Mouse (Mus musculus) large intestine, adult 2 months (tissue): ENCODE measurements around the gene Tnfrsf25. TPM values are rescaled to one million over a fixed set of nuclear protein-coding genes. Genes with fewer than 3 reads are reported as not detected.

ENCODE experiments used
- DNase-seq: peaks from one replicate; pipeline ENCODE4 v3.0.0-alpha.2; 2012; ENCODE audit warnings: low read depth, low spot score
- WGBS: fragments of 180-500 bp; shearing (Covaris S2); methylation state at CpG from one replicate; pipeline ENCODE4 v1.1.7; 2018; 5-methylcytosine and 5-hydroxymethylcytosine counted together
- polyA plus RNA-seq: library from polyadenylated mRNA; depleted of rRNA; stranded (reverse); fragments of >200 nt; gene quantifications from 2 replicates; pipeline ENCODE4 v1.2.3, GENCODE M21; 2012

The Tnfrsf25 gene
- polyA plus RNA-seq, 1 experiment: 3.6 TPM

DNA sequence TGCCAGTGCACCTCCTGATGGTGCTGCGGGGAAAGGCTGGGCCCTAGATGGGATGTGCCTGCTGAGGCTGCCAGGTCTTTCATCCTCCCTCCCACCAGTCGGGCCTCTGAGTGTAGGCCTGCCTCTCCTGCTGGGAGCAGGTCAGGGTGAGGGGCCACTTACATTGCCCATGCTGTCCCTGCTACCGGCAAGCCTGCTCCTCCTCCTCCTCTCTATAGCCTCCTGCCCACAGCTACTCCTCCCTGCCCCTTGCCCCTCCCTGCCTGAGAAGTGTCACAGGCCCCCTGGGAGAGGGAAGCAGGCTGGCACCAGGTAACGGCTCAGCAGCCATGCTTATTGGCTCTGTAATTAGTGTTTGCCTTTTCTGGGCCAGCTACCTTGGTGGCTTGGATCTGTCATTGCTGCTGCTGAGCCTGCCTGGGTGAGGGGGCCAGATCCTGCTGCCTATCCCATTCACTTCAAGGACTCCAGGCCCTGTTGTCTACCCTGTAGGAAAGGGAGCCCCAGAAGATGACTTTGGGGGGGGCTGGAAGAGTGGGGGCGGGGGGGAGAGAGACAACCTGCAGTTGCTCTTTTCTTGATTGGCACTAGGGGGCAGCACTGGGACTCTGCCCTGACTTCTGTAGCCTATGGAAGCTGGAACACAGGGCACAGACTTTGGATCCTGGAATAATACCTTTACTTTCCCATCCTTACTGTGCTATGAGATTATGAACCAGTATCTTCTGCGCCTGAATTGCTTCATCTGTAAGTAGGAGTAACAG lies 20.6 kb downstream of the Tnfrsf25 start:
- DNase-seq: no peak
- WGBS: 48% methylated on average over 6 of the region's 6 CpGs

DNA sequence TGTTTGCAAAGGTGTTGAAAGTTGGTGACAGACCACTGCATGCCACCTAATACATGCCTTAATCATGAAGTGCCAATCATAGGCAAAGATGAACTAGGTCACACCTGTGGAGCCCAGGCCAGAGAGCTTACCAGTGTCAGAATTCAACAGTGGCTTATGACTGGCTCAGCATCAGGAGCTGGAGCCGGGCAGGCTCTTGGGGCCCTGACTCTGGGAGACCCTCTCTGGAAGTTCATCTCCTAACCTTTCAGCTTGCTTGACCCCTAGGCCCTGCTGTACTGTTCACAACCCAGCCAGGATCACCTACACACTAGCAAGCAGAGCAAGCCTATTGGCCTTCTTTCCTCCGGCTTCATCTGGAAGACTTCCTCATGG lies 21.1 kb downstream of the Tnfrsf25 start:
- 93% methylated on average over 2 of the region's 2 CpGs for WGBS
- DNase-seq: no peak

DNA sequence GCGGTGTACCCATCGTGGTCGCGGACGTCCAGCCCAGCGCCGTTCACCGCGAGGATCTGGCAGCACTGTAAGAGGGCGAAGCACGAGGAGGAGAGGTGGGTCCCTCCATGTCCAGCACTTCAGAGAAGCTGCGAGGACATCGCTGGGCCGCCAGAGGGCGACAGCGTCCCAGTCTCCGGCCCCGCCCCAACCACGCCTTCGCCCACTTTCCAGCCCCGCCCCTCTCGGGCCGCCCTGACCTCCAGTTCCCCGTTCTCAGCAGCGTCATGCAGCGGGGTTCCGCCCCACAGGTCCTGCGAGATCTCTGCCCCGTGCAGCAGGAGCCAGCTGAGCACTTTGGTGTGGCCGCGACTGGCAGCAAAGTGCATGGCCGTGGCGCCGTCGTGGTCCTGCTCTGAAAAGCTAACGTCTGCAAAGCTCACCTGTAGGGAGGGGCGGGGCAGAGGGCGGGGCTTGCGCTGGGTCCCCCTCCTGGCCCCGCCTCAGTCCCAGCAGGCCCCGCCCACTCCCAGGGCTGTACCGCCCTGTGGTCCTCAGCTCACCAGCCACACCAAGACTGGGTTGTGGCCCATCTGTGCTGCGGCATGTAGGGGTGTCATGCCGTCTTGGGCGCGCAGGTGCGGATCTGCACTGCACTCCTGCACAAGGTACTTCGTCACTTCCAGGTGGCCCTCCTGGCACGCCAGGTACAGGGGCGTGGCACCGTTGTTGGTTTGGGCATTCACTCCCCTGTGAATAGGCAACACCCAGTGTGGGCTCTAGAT lies 22.9 kb downstream of the Tnfrsf25 start:
- DNase-seq: no peak
- 1% methylated on average over 51 of the region's 51 CpGs for WGBS

DNA sequence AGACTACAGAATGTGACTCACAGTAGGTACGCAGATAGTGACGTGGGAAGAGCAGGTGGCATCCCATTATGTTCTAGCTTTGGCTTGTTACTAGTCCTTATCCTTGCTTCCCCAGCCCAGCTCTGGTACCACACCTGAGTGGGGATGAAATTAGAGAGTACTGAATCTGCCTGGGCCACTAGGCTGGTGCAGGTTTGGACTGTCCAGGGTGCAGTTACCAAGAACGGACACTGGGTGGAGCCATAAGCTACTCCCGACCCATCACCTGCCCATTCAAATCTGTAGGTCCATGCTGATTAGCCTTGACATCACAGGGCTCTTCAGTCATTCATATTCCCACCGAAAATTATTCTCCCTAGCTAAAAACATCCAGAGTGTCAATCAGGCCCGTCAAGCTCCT lies 24.7 kb downstream of the Tnfrsf25 start:
- no peak for DNase-seq
- 25% methylated on average over 6 of the region's 6 CpGs for WGBS

DNA sequence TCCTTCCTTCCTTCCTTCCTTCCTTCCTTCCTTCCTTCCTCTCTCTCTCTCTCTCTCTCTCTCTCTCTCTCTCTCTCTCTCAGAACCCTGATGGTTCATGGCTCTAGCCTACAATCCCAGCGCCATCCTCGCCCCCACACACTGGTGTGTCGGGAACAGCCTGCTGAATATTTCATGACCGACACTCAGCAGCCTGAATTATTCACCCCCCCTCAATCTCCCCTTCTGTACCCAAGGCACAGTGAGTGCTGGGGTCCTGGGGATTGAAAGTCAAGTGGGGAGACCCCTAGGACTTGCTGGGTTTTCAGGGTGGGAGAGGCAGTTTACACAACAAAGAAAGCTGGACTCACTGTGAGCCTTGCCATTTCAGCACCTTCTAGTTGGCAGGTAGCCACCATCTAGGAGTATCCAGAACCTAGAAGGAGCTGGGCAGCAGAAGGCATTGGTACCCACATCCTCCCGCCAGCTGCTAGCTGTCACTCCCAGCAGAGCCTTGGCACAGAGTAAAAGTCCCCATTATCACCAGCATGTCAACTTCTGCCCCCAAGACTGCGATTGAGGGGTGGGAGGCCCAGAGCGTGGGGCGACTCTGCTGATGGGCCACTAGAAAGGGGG lies 25.9 kb downstream of the Tnfrsf25 start:
- no peak for DNase-seq
- WGBS: 79% methylated on average over 8 of the region's 8 CpGs

DNA sequence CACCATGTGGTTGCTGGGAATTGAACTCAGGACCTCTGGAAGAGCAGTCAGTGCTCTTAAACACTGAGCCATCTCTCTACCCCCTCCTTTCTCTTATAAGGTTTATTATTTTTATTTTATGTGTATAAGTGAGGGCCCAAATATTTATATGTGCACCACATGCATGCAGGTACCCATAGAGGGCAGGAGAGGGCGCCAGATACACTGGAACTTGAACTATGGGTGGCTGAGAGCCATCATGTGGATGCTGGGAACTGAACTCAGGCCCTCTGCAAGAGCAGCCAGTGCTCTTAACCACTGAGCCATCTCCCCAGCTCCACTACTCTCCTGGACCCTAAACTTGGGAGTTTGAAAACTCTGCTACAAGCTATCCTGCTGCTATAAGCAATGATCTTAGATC lies 27.9 kb downstream of the Tnfrsf25 start:
- 46% methylated on average over 1 of the region's 1 CpGs for WGBS
- DNase-seq: no peak

DNA sequence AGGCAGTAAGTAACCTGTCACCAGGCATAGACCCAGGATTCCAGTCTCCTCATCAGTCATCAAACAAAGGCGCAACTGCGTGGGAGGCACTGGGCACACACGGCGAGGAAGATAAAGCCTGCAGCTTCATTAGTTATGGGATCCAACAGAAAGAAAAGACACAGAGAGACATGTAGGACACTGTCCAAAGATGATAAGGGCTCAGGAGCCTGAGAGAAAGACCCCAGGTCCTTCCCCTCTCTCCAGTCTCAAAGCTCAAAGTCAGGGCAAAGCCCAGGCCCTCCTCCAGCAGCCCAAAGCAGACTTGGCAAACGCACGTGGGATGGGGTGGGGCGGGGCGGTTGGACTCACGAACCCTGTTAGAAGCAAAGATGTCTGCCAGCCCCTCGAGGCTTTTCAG lies 29.7 kb downstream of the Tnfrsf25 start:
- 28% methylated on average over 10 of the region's 10 CpGs for WGBS
- no peak for DNase-seq

DNA sequence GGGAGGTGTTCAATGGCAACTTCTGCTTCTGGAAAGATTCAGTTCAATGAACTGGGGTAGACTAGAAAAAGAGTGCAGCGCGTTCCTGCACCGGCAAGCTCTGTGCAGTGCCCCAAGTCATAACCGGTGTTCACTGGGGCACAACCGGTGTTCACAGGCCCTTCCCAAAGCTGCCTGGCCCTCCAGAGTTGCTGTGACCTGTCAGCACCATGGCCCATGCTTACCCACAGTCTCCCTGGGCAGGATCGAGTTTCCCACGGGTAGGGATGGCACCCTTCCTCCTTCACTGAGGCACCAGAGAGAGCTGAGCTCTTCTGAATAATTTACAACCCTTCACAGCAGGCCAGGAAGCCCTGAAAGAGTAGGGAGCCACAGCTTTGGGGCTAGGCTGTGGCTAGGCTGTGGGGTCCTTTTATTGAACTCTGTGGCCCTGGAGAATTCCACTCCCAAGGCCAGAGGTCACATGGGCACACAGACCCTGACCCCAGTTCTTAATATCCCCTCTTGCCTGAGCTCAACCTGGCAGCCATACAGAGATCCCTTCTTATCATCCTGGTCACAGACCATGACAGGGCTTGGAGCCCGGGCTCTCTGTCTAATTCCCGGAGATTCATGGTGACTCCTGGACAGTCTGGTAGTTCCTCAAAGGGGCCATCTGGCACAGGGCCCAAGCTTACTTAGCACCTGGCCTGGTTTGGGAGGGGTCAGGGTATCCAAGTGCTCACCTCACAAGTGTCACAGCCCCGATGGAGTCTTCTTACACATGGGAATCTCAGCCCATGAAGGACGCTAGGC lies 30.5 kb downstream of the Tnfrsf25 start:
- no peak for DNase-seq
- WGBS: 64% methylated on average over 11 of the region's 11 CpGs

DNA sequence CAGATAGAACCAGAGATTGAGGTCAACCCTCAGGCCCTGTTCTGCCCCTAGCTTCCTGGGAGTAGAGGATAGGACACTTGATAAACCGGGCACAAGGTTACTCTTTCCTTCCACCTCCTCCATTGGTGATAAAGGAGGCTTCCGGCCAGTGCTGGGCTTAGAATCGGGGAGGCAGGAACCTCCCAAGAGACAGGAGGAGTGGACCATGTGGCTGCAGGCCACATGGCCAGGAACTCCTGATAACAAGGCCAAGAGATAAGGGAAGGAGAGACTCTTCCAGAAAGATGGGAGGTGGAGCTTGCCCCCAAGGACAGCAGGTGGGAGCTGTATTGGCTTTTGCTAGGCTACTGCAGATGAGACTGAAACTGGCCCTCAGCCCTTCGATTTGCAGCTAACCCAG lies 34.8 kb downstream of the Tnfrsf25 start:
- no peak for DNase-seq
- WGBS: 81% methylated on average over 4 of the region's 4 CpGs

DNA sequence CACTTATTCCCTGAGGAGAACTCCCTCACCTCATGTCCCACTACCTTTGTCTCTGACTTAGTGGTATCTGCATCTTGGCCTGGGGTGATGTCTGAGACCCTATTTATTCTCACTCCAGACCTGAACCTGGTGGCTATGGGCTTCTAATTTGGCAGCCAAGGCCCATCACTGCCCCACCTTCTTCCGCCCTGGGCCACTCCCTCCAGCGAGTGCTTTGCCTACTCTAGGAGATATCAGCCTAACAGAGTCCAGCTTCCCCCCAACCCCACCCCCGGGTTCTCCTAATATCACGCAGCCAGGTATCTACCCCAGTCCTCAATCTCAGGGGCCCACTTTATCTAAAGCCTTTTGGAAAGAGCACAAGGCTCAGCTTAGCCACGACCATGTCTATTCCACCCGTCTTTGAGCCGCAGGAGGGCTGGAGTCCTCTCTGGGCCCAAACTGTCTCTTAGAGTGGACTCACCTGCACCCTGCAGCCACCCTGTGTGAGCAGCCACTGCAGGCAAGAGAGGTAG lies 35.8 kb downstream of the Tnfrsf25 start:
- WGBS: 38% methylated on average over 7 of the region's 7 CpGs
- no peak for DNase-seq

DNA sequence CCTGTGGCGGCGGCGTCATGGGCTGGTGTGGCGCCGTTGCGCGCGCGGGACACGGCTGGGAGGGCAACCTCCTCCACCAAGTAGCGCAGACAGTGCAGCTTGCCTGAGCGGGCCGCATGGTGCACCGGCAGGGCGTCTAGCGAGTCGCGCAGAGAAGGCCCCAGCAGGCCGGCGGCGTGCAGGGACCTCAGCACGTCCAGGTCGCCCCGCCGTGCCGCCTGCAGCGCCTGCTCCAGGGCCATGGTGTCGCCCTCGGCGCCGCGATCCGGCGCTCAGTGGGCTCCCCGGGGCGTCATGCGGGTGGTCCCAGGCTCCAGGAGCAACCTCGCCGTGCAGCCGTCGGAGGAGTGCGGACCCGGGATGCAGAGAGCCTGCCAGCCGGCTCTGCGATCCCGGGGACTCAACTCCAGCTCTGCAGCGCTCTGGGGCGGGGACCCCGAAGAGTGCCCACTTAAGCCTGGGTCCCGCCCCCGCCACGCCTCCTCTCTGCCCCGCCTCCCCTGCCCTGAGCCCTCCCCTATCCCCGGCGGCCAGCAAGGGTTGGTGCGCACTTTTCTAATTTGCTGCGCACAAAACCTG lies 36.3 kb downstream of the Tnfrsf25 start, which contains the start of gene Espn:
Gene Espn (minus strand): TSS at position 406 of the 579 bp plus-strand sequence.
- DNase-seq: no peak
- 4% methylated on average over 57 of the region's 57 CpGs for WGBS

DNA sequence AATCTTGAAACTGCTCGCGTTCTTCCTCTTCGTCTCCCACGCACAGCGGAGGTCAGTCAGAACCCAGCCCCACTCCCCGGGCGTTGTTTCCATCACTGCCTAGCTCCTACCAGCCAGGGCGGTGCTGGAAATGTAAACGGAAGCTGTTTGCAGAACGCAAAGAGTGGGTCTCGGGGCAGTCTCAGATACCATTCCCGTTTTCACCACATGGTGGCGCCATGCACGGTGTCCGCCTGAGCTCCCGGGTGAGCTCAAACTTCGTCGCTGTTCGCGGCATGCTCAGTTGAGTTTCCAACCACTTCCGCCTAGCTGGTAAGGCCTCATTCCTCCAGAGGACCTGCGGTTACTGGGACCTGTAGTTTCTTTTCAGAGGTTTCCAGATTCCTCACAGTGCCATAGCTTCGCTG lies 38.0 kb downstream of the Tnfrsf25 start:
- DNase-seq: no peak
- WGBS: 1% methylated on average over 23 of the region's 23 CpGs

DNA sequence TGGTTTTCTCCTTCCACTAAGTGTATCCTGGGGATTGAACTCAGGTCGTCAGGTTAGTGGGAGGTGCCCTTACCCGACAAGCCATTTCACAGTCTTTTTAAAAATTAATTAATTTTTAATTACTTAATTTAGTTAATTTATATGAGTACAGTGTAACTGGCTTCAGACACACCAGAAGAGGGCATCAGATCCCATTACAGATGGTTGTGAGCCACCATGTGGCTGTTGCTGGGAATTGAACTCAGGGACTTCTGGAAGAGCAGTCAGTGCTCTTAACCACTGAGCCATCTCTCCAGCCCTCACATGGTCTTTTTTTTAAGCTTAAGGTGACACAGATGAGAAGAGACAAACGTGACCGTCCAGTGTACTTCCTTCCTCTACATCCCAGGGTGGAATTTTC lies 39.3 kb downstream of the Tnfrsf25 start:
- DNase-seq: no peak
- 66% methylated on average over 4 of the region's 4 CpGs for WGBS

DNA sequence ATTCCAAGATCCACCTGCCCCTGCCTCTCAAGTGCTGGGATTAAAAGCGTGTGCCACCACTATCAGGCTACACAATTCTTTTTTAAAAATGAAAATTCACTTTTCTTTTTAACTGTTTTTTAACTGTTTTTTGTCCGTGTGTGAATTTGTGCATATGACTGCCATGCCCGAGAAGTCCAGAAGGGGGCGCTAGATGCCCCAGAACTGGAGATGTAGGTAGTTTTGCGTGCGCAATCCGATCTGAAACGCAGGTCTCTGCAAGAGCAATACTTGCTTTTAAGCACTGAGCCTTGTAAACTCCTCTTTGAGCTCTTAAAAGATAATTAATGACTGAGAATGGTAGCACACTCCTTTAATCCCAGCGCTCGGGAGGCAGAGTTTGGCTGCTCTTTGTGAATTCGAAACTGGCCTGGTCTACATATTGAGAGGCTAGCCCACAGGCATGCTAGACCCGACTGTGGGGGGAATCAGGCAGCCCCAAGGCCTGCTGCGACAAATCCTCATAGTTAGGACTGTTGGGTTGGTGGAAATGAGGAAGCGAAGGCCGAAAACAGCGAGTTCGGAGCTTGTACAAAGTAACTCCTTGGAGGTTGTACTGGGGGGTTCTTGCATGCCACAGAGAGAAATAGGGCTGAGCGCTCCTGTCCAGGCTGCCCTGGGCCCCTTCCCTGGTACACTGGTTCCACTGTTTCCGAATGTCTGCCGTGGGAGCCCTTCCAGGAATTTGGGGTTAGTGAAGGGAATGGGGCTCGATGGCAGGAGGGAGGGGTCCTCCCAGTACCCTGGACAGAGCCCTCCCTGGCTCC lies 42.2 kb downstream of the Tnfrsf25 start:
- WGBS: 11% methylated on average over 21 of the region's 21 CpGs
- DNase-seq: no peak

DNA sequence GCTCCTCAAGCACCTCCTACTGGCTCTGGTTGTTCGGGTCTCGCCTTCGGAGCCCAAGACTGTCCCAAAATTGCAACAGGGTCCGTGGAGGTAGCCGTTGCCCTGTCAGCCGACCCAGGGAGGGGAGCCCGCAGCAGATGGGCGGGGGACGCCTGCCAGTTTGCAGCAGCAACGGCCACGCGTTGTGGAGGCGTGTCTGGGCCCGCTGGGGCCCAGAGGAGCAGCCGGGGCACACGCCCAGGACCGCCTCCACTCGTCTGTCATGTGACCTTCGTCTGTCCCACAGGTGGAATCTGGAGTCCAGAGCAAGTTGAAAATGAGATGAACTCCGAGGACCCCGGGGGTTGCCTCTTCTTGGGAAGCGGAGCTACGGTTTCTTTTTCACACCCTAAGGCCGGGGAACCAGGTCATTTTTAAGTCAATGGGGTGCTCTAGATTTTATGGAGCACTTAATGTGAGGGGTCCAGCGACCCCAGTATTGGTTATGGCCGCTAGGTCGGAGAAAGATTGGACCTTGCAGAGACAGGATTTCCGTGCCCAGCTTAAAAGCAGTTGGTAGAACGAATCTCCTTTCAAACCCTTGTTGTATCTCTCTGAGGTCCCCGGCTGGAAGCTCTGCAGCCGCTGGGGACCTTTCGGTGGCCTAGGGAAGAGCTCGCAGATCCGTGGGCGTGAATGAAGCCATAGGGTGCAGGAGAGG lies 43.0 kb downstream of the Tnfrsf25 start, which contains the start of gene Hes2:
Gene Hes2 (plus strand): TSS at position 283 of the 700 bp plus-strand sequence.
- WGBS: 2% methylated on average over 35 of the region's 35 CpGs

DNA sequence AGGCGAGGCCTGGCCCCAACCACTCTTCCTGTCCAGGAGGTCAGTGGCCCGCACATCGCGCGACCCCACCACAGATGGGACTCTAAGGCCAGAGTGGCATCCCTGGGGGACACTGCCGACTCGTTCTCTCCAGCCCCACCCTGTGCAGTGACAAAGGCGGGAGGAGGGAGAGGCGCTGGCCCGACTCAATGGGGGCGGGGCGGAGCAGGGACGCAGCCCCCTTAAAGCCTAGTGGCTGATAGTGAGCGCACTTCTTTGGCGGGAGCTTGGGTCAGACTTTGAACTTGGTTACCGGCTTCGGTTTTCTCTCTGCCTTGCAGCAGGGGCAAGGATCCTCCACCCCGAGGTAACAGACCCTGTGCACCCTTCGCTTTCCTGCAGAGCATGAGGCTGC lies 43.5 kb downstream of the Tnfrsf25 start:
- 2% methylated on average over 19 of the region's 19 CpGs for WGBS
- DNase-seq: no peak

More for the DNA sequence above, 43.0 kb downstream of the Tnfrsf25 start, which contains the start of gene Hes2:
- no peak for DNase-seq

DNA sequence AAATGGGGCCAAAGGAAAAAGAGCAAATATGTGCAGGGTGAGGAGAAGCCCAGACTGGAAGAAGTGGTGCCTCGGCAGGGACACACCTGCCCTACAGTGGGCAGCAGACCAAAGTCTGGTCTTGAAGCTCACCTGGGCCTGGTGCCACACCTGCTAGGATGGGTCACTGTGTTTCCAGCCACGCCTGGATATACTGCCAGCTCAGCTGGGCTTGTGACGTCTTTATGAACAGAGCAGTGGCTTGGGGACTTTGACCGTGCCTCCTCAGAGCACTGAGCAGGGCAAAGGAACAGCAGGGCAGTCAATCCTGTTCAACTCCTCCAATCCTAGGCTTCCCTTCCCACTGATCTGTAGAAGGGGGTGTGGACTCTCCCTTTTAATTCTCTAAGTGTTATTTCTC lies 45.0 kb downstream of the Tnfrsf25 start:
- WGBS: 21% methylated on average over 4 of the region's 4 CpGs
- no peak for DNase-seq

DNA sequence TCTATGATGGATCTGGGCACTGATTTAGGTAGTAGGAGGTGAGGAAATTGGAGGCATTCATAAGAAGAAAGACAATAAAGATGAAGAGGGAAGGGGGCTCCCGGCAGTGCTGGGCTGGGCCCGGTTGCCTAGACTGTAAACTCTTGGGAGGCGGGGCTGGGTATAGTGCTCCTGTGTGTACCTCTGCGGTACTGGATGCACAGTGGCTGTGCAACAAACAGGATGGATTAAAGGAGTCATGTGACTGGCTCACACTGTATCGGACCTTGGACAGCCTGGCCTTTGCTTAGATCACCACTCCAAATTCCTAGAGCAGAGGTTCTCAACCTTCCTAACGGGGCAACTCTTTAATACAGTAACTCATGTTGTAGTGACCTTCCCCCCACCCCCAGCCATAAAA lies 45.9 kb downstream of the Tnfrsf25 start:
- 37% methylated on average over 6 of the region's 6 CpGs for WGBS
- no peak for DNase-seq
